Mouse (Mus musculus): Measurements from ENCODE around the gene Wdr45b.

DNA sequence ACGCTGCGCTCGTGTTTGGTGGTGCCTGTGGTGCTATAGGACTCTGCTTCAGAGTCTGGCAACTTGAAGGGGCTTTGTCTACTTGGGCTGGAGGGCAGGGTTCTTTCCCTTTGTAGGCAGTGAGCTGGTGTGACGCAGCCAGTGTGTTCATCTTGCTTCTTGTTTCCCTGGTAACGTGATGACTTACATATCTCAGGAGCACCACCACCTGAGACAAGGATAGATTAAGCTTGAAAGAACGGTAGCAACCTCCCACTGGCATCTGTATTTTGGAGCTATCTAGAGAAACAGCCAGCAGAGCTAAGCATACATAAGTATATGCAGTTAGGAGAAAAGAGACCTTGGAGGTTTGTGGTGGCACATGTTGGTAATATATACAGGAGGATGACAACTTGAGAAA lies 48.9 kb downstream of the Wdr45b start:
- TF ChIP-seq GABPA (IDR thresholded peaks at IDR 0.05; ENCODE audit: insufficient replicate concordance, low read depth, low read length) (no peak), CTCF (conservative IDR thresholded peaks at IDR 0.05 in 1 of 2, IDR thresholded peaks at IDR 0.05 in 1 of 2; ENCODE audit: low read depth in 2 of 2, low read length in 2 of 2) (no peak), SIN3A (IDR thresholded peaks at IDR 0.05; ENCODE audit: low read length) (no peak), PAX5 (IDR thresholded peaks at IDR 0.05; ENCODE audit: low read length) (no peak), JUND (conservative IDR thresholded peaks at IDR 0.05; ENCODE audit: low read depth, low read length) (no peak), POLR2A (IDR thresholded peaks at IDR 0.05; ENCODE audit: low read depth, low read length) (no peak), NRF1 (IDR thresholded peaks at IDR 0.05; ENCODE audit: low read depth, low read length) (no peak), MEF2A (IDR thresholded peaks at IDR 0.05; ENCODE audit: borderline replicate concordance, low read depth, low read length) (no peak), CHD1 (IDR thresholded peaks at IDR 0.05; ENCODE audit: low read depth, low read length) (no peak), EP300 (IDR thresholded peaks at IDR 0.05; ENCODE audit: low read length) (no peak), MAZ (IDR thresholded peaks at IDR 0.05; ENCODE audit: low read depth, low read length) (no peak), TBP (conservative IDR thresholded peaks at IDR 0.05; ENCODE audit: low read depth, low read length) (no peak)

Data from CH12.LX (cell line).